Mouse (Mus musculus) liver, embryonic 11.5 days (tissue): Measurements from ENCODE around the gene D5Ertd579e. TPM values are rescaled to one million over a fixed set of nuclear protein-coding genes. Genes with fewer than 3 reads are reported as not detected.
A peak's percentile ranks its signal among the peaks of the same experiment; 100 is the strongest.

Experiments used
- ATAC-seq: fragments of 200-750 bp; cut with Nextera tagmentation; replicated peaks from 2 replicates; pipeline ENCODE4 v1.8.0; 2017; ENCODE audit warnings: moderate number of reproducible peaks, mild to moderate bottlenecking, moderate TSS enrichment, moderate library complexity; ENCODE audit not compliant: low FRiP score
- DNase-seq: peaks from one replicate; pipeline ENCODE4 v3.0.0-alpha.2; 2017; ENCODE audit warnings: low spot score
- H3K27ac ChIP-seq: fragments of 300-500 bp; sonication (generic); 2 replicates; pipeline ENCODE4 v1.5.1; 2014; ENCODE audit warnings: mild to moderate bottlenecking, low read depth, low read length, control low read depth
- H3K27me3 ChIP-seq: fragments of 300-500 bp; sonication (generic); replicated peaks from 2 replicates; pipeline ENCODE4 v1.6.1; 2014; ENCODE audit warnings: low read length, mixed read lengths; ENCODE audit not compliant: control insufficient read depth, insufficient read depth
- H3K36me3 ChIP-seq: fragments of 300-500 bp; sonication (generic); 2 replicates; pipeline ENCODE4 v1.6.1; 2014; ENCODE audit warnings: mild to moderate bottlenecking, low read length, moderate library complexity, mixed read lengths; ENCODE audit not compliant: control insufficient read depth, insufficient read depth
- H3K4me1 ChIP-seq: fragments of 300-500 bp; sonication (generic); replicated peaks from 2 replicates; pipeline ENCODE4 v1.6.1; 2014; ENCODE audit warnings: low read length, mixed read lengths; ENCODE audit not compliant: control insufficient read depth, insufficient read depth
- H3K4me2 ChIP-seq: fragments of 300-500 bp; sonication (generic); 2 replicates; pipeline ENCODE4 v1.6.1; 2014; ENCODE audit warnings: mild to moderate bottlenecking, control low read depth, moderate library complexity
- H3K4me3 ChIP-seq: fragments of 300-500 bp; sonication (generic); 2 replicates; pipeline ENCODE4 v1.5.1; 2014; ENCODE audit warnings: low read depth, low read length, control low read depth
- H3K9ac ChIP-seq: fragments of 300-500 bp; sonication (generic); 2 replicates; pipeline ENCODE4 v1.6.1; 2014; ENCODE audit warnings: low read depth, low read length, control low read depth
- H3K9me3 ChIP-seq: fragments of 300-500 bp; sonication (generic); 2 replicates; pipeline ENCODE4 v1.6.1; 2016; ENCODE audit warnings: low read length, inconsistent platforms, mixed read lengths; ENCODE audit not compliant: control insufficient read depth
- WGBS: fragments of 180-500 bp; shearing (Covaris S2); extraction: QIAGEN DNeasy Blood & Tissue Kit; methylation state at CpG from one replicate; pipeline ENCODE4 v1.1.7; 2014; 5-methylcytosine and 5-hydroxymethylcytosine counted together
- polyA plus RNA-seq: library from polyadenylated mRNA; unstranded; fragments of >200 nt; fragmentation: Nextera tagmentation; extraction: Ambion mirVana; gene quantifications from 2 replicates; pipeline ENCODE4 v1.2.1, GENCODE M21; 2014

D5Ertd579e gene
- polyA plus RNA-seq, 1 experiment from 2014 or later, result 19.3 TPM

DNA sequence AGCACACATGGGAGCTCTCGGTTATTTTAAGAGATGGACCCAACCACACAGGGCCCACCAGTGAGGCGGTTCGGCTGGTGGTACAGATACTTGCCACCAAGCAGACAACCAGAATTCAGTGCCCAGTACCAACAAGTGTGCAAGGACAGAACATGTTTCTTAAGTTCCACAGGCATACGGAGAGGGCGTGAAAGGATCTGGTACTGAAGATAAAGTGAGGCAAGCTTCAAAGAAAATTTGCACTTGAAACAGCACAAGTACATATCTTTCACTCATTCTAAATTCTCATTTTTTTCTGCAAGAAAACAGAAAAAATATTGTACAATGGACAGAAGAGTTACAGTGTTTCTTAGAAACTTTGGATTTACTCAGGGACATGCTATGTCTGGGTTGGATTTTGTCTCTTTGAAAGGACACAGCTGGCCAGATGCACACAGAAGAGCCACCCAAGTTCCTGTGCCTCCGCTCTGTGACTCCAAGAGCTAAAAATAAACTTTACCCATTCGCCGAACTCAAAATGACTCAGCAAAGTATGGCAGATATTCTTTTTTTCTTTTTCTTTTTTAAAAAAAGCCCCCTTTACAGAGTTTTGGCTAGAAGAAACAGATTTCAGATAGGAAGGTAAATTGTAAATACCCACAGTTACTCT, 75.3 kb downstream of the D5Ertd579e start:
- Histone ChIP-seq H3K9me3 (no peaks in the 10 kb centered on the region), H3K4me3 (0 out of 2 replicates have a peak overlapping the region, but pooled peaks have one; percentile 21), H3K36me3 (peaks cover 13% of the 10 kb centered on the region), H3K27me3 (no peaks in the 10 kb centered on the region), H3K27ac (peak overlapping the region; percentile 97), H3K4me2 (peak overlapping the region; percentile 69), H3K9ac (peak overlapping the region; percentile 68), H3K4me1 (peaks cover 42% of the 10 kb centered on the region)
- 39% methylated on average over 8 of the region's 8 CpGs for WGBS
- no peak for DNase-seq
- ATAC-seq, result peak; percentile 83

DNA sequence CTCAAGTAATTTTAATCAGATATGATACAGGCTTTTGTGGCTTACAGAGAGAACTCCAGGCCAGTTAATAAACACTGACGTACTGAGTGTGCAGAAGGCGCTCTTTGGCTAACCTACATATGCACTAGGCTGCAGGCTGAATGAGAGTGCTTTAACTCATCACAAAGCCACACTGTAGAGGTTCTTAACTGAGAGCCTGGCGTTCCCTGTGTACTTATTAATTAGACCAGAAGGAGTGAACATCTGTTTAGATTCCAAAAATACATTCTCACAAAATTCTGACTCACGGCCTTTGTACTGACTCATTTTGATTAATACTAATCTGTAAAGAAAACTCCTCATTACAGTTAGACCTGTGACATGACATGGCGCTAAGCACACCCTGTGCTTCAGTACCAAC, 76.9 kb downstream of the D5Ertd579e start:
- Histone ChIP-seq H3K36me3 (peaks cover 23% of the 10 kb centered on the region), H3K27ac (no peak overlapping the region), H3K9ac (no peak overlapping the region), H3K27me3 (no peaks in the 10 kb centered on the region), H3K4me1 (peaks cover 43% of the 10 kb centered on the region), H3K4me2 (no peak overlapping the region), H3K9me3 (no peaks in the 10 kb centered on the region), H3K4me3 (no peak overlapping the region)
- 79% methylated on average over 5 of the region's 5 CpGs for WGBS
- DNase-seq (no peak), ATAC-seq (no peak)

DNA sequence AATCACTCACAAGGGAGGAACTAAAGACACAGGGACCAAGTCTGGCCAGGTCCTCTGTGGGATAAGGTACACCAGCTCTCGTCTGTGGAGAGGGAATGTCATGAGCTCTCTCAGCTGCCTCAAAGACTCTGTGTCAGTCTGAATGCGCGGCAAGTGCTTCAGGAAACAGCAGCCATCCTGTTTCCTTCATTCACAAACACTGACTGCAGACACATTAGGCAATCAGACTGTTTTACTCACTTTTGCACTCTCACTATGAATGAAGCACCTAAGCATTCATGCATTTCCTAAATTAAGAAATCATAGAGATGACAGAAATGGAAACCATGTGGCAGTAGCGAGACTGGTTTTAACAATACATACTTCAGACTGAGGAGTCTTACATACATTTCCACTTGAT, 77.5 kb downstream of the D5Ertd579e start:
- Histone ChIP-seq H3K4me2 (no peak overlapping the region), H3K36me3 (peaks cover 25% of the 10 kb centered on the region), H3K27ac (no peak overlapping the region), H3K4me3 (no peak overlapping the region), H3K4me1 (peaks cover 38% of the 10 kb centered on the region), H3K9ac (no peak overlapping the region), H3K27me3 (no peaks in the 10 kb centered on the region), H3K9me3 (no peaks in the 10 kb centered on the region)
- WGBS, result 64% methylated on average over 4 of the region's 4 CpGs
- ATAC-seq (no peak), DNase-seq (no peak)

DNA sequence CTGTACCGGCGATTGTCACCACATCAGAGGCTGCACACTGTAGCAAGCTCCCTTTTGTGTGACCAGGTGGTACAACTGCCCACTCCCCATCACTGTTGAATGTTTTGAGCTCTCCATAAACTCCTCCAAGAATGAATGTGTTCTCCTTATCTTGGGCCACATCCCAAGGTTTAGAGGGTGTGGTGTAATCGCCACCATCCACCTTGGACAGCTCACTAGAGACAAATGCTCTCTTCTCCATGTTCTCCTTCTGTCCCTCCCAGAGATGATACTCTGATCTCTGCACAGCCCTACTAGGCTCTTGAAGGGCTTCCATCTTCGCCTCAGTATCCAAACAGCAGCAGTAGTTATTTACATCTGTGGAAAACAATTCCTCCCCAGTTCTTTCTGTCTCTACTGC, 81.7 kb downstream of the D5Ertd579e start:
- H3K4me3 ChIP-seq, result no peak overlapping the region
- no peaks in the 10 kb centered on the region for H3K9me3 ChIP-seq
- no peak overlapping the region for H3K9ac ChIP-seq
- peaks cover 12% of the 10 kb centered on the region for H3K4me1 ChIP-seq
- DNase-seq, result no peak
- peaks cover 23% of the 10 kb centered on the region for H3K36me3 ChIP-seq
- ATAC-seq, result peak; percentile 77
- 88% methylated on average over 4 of the region's 4 CpGs for WGBS
- H3K4me2 ChIP-seq, result no peak overlapping the region
- H3K27me3 ChIP-seq, result no peaks in the 10 kb centered on the region
- H3K27ac ChIP-seq, result no peak overlapping the region

DNA sequence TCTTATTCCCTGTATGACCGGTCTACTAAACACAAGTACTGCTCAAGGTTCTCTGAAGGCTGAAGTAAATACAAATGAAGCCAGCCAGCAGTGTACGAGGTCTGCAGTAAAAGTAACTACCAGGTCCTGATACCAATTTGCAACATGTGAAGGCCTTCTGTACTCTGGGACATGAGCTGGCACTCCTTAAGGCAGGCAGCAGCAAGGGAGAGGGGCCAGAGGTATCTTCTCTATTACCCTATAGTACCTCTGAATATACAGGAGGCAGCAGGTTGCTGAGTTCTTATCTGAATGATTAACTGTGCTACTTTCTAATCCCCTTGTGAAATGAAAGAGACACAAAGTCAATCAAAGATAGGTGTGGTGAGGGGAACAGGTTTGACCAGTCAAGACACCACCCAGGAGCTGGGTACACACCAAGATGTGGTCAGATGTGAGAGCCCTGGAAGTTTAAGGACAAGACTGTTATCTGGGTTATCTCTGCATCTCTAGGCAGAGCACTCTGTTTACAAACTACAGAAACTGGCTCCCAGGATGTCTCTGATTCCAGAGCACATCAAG, 86.8 kb downstream of the D5Ertd579e start:
- DNase-seq (no peak), ATAC-seq (no peak)
- Histone ChIP-seq H3K27ac (no peak overlapping the region), H3K4me3 (no peak overlapping the region), H3K4me1 (peaks cover 6% of the 10 kb centered on the region; the same call in 1 of the 2 replicates), H3K36me3 (peaks cover 11% of the 10 kb centered on the region), H3K27me3 (no peaks in the 10 kb centered on the region), H3K4me2 (no peak overlapping the region), H3K9ac (no peak overlapping the region), H3K9me3 (no peaks in the 10 kb centered on the region)
- 82% methylated on average over 2 of the region's 2 CpGs for WGBS

DNA sequence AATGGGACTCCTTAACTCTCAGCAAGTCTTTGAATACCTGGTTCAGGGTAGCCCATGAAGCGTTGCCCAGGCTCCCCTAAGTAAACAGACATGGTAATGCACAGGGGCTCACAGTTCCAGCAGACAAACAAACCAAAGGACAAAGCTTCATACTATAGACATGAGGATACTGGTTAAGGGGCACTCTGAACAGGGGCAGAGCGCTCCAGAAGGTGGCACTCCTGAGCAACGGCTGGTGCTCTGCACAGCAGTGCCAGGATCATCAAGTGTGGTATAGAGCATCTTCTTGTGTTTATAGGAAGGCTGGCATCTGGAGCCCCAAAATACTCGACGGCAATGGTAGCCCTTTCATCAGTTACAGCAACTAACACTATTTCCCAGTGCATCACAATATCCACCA, 92.8 kb downstream of the D5Ertd579e start:
- H3K4me3 ChIP-seq, result no peak overlapping the region
- whole genome bisulfite sequencing, result 85% methylated on average over 5 of the region's 5 CpGs
- no peaks in the 10 kb centered on the region for H3K27me3 ChIP-seq
- H3K4me1 ChIP-seq, result peaks cover under 1% of the 10 kb centered on the region; the same call in 1 of the 2 replicates
- H3K9me3 ChIP-seq, result no peaks in the 10 kb centered on the region
- no peak overlapping the region for H3K9ac ChIP-seq
- H3K4me2 ChIP-seq, result no peak overlapping the region
- DNase-seq (no peak), ATAC-seq (no peak)
- H3K27ac ChIP-seq, result no peak overlapping the region
- peaks cover 12% of the 10 kb centered on the region for H3K36me3 ChIP-seq

DNA sequence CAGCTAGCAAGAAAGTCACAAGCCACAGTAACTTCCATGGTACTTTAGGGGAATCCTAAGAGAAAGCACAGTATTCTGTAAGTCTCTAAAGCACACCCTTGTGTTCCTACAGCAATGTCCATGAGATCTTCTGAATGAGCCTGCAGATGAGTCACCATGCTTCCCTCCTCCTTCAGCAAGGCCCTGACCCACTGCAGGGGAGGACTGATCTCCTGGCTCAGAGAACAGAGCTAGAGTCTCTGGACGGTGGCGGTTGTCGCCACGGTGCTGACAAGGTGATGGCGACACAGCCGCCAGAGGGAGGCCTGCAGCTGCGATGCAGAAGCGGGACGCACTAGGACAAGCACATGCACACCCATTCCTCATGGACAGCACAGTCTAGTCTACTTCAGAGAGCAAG, 93.8 kb downstream of the D5Ertd579e start:
- Histone ChIP-seq H3K4me1 (peaks cover 8% of the 10 kb centered on the region; the same call in 1 of the 2 replicates), H3K27me3 (no peaks in the 10 kb centered on the region), H3K27ac (no peak overlapping the region), H3K9me3 (no peaks in the 10 kb centered on the region), H3K9ac (no peak overlapping the region), H3K36me3 (peaks cover 7% of the 10 kb centered on the region), H3K4me2 (no peak overlapping the region), H3K4me3 (no peak overlapping the region)
- no peak for ATAC-seq
- 84% methylated on average over 9 of the region's 9 CpGs for WGBS
- no peak for DNase-seq

DNA sequence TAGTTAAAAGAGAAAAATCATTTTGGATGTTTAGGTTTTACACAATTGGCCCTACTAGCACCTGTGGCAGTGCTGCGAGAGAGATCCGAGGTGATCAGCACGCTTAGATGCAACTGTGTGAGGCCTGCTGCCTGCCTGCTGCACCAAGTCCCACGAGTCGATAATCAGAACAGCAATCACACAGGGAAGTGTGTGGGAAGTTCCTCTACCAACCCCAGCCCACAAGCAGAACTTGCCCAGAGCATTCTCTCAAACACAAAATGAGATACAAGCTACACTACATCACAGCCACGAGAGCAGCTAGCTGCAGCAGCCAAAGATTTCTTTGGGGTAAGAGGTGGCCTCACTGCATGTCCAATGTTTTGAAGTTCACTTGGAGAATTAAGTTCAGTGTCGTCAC, 94.3 kb downstream of the D5Ertd579e start:
- ATAC-seq (no peak), DNase-seq (no peak)
- Histone ChIP-seq H3K27ac (no peak overlapping the region), H3K4me2 (no peak overlapping the region), H3K36me3 (peaks cover 7% of the 10 kb centered on the region), H3K9ac (no peak overlapping the region), H3K4me1 (peaks cover 8% of the 10 kb centered on the region; the same call in 1 of the 2 replicates), H3K9me3 (no peaks in the 10 kb centered on the region), H3K4me3 (no peak overlapping the region), H3K27me3 (no peaks in the 10 kb centered on the region)
- WGBS, result 69% methylated on average over 7 of the region's 7 CpGs

DNA sequence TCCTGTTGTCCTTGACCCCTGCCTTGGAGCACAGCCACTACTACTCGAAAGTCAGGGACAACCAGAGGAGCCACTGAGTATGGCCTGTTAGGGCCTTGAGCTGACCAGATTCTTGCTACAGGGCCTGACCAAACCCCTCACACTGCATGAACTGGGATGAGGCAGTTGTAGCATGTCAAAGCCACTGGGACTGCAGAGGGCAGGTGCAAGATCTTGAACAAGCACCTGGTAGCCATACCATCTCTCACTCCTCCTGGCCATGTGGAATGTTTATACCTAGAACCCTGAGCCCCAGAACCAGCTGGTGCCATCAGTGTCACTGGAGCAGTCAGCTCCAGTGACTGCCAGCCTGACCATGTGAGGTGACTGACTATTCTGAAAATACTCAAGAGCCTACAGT, 96.9 kb downstream of the D5Ertd579e start:
- no peaks in the 10 kb centered on the region for H3K27me3 ChIP-seq
- no peak for ATAC-seq
- H3K9me3 ChIP-seq, result no peaks in the 10 kb centered on the region
- no peak for DNase-seq
- no peak overlapping the region for H3K9ac ChIP-seq
- WGBS, result 76% methylated on average over 1 of the region's 1 CpGs
- H3K4me2 ChIP-seq, result no peak overlapping the region
- H3K36me3 ChIP-seq, result peaks cover 3% of the 10 kb centered on the region; the same call in 1 of the 2 replicates
- H3K27ac ChIP-seq, result no peak overlapping the region
- peaks cover 14% of the 10 kb centered on the region for H3K4me1 ChIP-seq
- no peak overlapping the region for H3K4me3 ChIP-seq
